Mouse (Mus musculus) lung, adult 2 months (tissue): ENCODE results near the gene Fam186b.

ENCODE experiments used
- CTCF ChIP-seq: fragments of 200-500 bp; IDR thresholded peaks from 2 replicates; pipeline ENCODE4 v1.5.1; 2011; ENCODE audit warnings: mild to moderate bottlenecking, low read length, control low read depth; ENCODE audit not compliant: insufficient read depth
- POLR2A ChIP-seq: fragments of 200-500 bp; IDR thresholded peaks from 2 replicates; pipeline ENCODE4 v1.6.1; 2011; ENCODE audit warnings: low read depth, mild to moderate bottlenecking, control low read depth, low read length, borderline replicate concordance; ENCODE audit errors: extremely low read depth

DNA sequence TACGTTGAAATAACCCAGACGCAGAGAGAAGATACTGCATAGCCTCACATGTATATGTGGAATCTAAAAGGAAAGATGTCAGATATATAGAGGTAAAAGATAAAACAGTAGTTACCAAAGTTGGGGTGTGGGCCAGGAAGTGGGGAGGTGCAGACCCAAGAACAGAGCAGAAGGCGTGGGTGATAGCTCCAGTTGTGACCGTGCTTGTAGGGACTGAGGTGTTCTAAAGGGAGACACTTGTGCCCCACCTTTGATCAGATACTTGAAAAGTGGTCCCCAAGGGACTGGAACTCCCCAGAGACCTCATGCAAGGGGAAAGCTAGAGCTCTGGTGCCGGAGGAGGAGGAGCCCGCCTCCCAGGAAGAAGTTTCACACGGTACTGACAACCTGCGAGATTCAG is 19.6 kb downstream of the Fam186b start:
- TF ChIP-seq POLR2A: no peak
- no peak for TF ChIP-seq CTCF
